Mouse (Mus musculus): ENCODE results near the gene Klra7. TPM values are rescaled to one million over a fixed set of nuclear protein-coding genes. Genes with fewer than 3 reads are reported as not detected.
"Not testable (repeated sequence)": the region's sequence is repeated elsewhere in the genome, so short reads cannot be mapped to it uniquely, and the experiment has no call there.

The Klra7 gene
- not detected in 2 replicates for polyA plus RNA-seq (2015; fragmentation: Nextera tagmentation; extraction: Ambion mirVana)

DNA sequence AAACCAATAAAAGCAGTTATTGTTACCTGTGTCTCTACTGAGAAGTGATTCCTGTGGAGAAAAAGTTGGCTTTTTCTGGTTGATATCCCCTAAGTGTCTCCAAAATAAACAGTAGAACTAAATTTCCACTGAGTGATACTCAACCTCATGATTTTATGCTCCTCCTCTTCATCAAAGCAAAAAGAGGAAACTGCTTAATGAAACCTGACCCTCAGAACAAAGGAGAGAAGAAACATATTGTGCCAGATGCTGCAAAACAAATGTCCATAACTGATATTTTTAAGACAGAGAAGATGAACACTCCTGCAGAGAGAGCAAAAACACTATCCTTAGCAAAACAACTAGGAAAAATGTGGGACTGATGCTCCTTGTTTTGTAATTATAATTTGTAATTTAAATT is at the start of gene Klra7:
Gene Klra7 (minus strand): TSS at position 101 of the 400 bp plus-strand sequence.
- no peak within 1 kb of the TSS for H3K9ac ChIP-seq
- no peak within 1 kb of the TSS for H3K27ac ChIP-seq
- H3K27me3 ChIP-seq, result no peaks in the 10 kb centered on the region
- ATAC-seq (replicated peaks; ENCODE audit: low FRiP score), result no peak
- H3K36me3 ChIP-seq, result no peaks in the 10 kb centered on the region
- H3K9me3 ChIP-seq (replicated peaks), result no peaks in the 10 kb centered on the region
- no peak within 1 kb of the TSS for H3K4me3 ChIP-seq (replicated peaks)
- H3K4me2 ChIP-seq, result no peak within 1 kb of the TSS
- no peaks in the 10 kb centered on the region for H3K4me1 ChIP-seq

DNA sequence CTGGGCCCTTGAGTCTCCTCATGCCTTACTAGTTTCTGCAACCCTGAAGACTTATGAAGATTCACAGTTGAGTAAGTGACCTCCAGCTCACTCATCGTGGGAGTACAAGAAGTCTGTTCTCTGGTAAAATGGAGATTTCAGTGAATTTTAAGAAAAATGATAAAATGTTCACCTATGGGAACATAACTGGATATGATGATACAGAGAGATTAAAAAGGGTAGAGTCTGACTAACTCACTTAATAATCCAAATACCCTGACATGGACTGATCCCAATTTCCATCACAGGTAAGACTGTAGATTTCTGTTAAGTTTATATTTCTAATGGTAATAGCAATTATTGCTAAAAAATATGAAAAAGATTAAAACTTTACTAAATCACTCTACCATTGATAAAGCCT is 48.7 kb upstream of the Klra7 start, which contains the start of gene Klra10:
Gene Klra10 (minus strand): TSS at position 101 of the 400 bp plus-strand sequence.
- not testable (repeated sequence) for H3K4me2 ChIP-seq; H3K4me3 ChIP-seq (replicated peaks); H3K27ac ChIP-seq; H3K9me3 ChIP-seq (replicated peaks); H3K4me1 ChIP-seq; H3K9ac ChIP-seq; ATAC-seq (replicated peaks; ENCODE audit: low FRiP score); H3K27me3 ChIP-seq; H3K36me3 ChIP-seq
- 73% methylated on average over 1 of the region's 1 CpGs for WGBS

DNA sequence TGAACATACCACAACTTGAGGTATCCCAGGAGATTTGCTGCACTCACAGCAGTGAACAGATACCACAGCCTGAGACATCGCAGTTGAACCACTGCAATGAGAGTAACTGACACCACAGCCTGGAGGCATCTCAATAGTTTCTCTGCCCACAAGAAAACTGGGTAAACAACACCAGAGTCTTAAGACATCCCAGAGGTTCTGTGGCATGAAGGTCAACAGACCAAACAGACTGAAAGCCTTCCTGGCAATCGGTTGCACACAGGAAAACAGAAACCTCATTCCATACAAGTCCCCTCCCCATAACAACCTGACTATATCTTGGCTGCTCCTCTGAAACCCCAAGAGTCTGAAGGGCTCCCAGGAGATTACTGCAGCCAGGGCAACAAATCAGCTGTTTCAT is 22.2 kb upstream of the Klra7 start:
- H3K27me3 ChIP-seq, result no peaks in the 10 kb centered on the region
- no peak overlapping the region for H3K27ac ChIP-seq
- H3K9me3 ChIP-seq (replicated peaks), result 0 out of 2 replicates have a peak, but pooled peaks cover 4% of the 10 kb centered on the region
- H3K4me2 ChIP-seq, result no peak overlapping the region
- H3K36me3 ChIP-seq, result no peaks in the 10 kb centered on the region
- ATAC-seq (replicated peaks; ENCODE audit: low FRiP score), result no peak
- H3K9ac ChIP-seq, result no peak overlapping the region
- no peak overlapping the region for H3K4me3 ChIP-seq (replicated peaks)
- 91% methylated on average over 2 of the region's 2 CpGs for WGBS
- no peaks in the 10 kb centered on the region for H3K4me1 ChIP-seq

DNA sequence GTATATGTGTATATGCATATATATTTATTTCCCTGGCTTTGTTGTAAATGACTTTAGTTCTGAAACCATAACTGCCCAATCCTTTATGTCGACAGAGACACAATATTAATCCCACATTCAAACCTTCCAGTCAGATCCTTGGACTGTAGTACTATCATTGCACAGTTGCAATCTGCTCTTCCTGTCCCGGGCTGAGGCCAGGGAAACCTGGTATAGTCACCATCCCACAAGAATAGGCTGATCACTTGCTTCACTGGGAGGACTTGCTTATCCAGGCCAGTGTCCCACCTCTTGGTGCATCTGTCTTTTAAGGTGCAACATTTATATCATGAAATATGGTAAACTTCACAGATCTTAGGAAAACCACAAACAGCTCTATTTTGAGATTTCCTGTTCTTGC is 4.4 kb upstream of the Klra7 start:
- Histone ChIP-seq H3K36me3 (no peaks in the 10 kb centered on the region), H3K4me3 (replicated peaks) (no peak overlapping the region), H3K9ac (no peak overlapping the region), H3K27ac (no peak overlapping the region), H3K4me1 (no peaks in the 10 kb centered on the region), H3K9me3 (replicated peaks) (no peaks in the 10 kb centered on the region; the same call in 1 of the 2 replicates), H3K27me3 (no peaks in the 10 kb centered on the region), H3K4me2 (no peak overlapping the region)
- ATAC-seq (replicated peaks; ENCODE audit: low FRiP score), result no peak
- 68% methylated on average over 2 of the region's 2 CpGs for WGBS

DNA sequence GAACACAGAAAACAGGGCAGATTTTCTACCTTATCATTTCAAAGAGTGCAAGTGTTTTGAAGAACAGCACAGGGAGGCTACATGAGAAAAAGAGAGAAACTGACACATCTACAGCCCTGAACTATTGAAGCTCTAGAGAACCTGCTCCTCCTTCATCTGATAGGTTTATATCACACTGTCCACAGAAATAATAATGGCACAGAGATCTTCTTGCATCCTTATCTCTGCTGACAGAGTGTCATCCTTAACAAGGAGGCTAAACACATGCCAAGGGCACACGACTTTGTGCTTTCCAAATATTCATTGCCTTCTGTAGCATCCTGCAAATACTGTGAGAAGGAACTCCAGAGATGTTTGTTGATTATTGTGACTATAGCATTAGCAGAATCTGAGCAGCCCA is 3.5 kb upstream of the Klra7 start:
- no peaks in the 10 kb centered on the region for H3K36me3 ChIP-seq
- no peak overlapping the region for H3K27ac ChIP-seq
- ATAC-seq (replicated peaks; ENCODE audit: low FRiP score), result no peak
- no peaks in the 10 kb centered on the region; the same call in 1 of the 2 replicates for H3K9me3 ChIP-seq (replicated peaks)
- no peaks in the 10 kb centered on the region for H3K27me3 ChIP-seq
- H3K4me1 ChIP-seq, result no peaks in the 10 kb centered on the region
- H3K4me3 ChIP-seq (replicated peaks), result no peak overlapping the region
- no peak overlapping the region for H3K4me2 ChIP-seq
- 41% methylated on average over 1 of the region's 1 CpGs for WGBS
- H3K9ac ChIP-seq, result no peak overlapping the region

DNA sequence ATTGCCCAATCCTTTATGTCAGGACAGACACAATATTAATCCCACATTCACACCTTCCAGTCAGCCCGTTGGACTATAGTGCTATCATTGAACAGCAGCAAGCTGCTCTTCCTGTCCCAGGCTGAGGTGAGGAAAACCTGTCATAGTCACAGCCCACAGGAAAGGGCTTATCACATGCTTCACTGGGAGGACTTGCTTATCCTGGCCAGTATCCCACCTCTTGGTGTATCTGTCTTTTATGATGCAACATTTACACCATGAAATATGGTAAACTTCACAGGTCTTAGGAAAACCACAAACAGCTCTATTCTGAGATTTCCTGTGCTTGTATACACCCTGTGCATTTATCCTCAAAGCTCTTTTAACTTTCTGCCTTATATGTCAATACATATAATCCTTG is 35.7 kb downstream of the Klra7 start:
- WGBS, result 82% methylated on average over 1 of the region's 1 CpGs
- H3K9ac ChIP-seq; H3K4me3 ChIP-seq (replicated peaks); H3K4me2 ChIP-seq; H3K9me3 ChIP-seq (replicated peaks); ATAC-seq (replicated peaks; ENCODE audit: low FRiP score); H3K27me3 ChIP-seq; H3K4me1 ChIP-seq; H3K36me3 ChIP-seq; H3K27ac ChIP-seq: not testable (repeated sequence)

DNA sequence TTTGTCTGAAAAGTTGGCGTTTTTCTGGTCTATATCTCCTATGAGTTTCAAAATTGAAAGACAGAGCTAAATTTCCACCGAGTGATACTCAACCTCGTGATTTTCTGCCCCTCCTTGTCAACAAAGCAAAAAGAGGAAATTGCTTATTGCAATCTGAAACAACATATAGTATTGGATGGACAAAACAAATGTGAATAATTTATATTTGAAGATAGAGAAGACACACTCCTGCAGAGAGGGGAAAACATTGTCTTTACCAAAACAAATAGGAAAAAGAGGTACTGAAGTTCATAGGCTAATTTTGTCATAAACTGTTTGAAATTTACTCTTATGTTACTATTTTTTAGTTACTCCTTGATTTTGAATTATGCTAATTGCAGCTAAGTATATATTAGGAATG is 40.1 kb downstream of the Klra7 start, which contains the start of gene Klra9:
Gene Klra9 (minus strand): TSS at position 101 of the 400 bp plus-strand sequence.
- not testable (repeated sequence) for H3K9ac ChIP-seq; H3K27ac ChIP-seq; ATAC-seq (replicated peaks; ENCODE audit: low FRiP score); H3K36me3 ChIP-seq; H3K4me3 ChIP-seq (replicated peaks); H3K9me3 ChIP-seq (replicated peaks); H3K27me3 ChIP-seq; H3K4me2 ChIP-seq; H3K4me1 ChIP-seq
- 57% methylated on average over 3 of the region's 3 CpGs for WGBS

Other genes with a start within 250 kb of the Klra7 start
- gene Klra6, start 206.4 kb downstream of the Klra7 start, polyA plus RNA-seq (2015; fragmentation: Nextera tagmentation; extraction: Ambion mirVana), result not detected in 2 replicates
- gene Klra4, start 166.1 kb downstream of the Klra7 start, polyA plus RNA-seq (2015; fragmentation: Nextera tagmentation; extraction: Ambion mirVana), result not detected in 2 replicates
- not detected in 2 replicates for gene Klra8, start 103.4 kb downstream of the Klra7 start, polyA plus RNA-seq (2015; fragmentation: Nextera tagmentation; extraction: Ambion mirVana)
- gene Klra9, start 40.2 kb downstream of the Klra7 start, polyA plus RNA-seq (2015; fragmentation: Nextera tagmentation; extraction: Ambion mirVana), result not detected in 2 replicates
- not detected in 2 replicates for gene Klra10, start 48.6 kb upstream of the Klra7 start, polyA plus RNA-seq (2015; fragmentation: Nextera tagmentation; extraction: Ambion mirVana)
- not detected in 2 replicates for gene Klra3, start 104.3 kb upstream of the Klra7 start, polyA plus RNA-seq (2015; fragmentation: Nextera tagmentation; extraction: Ambion mirVana)
- gene Klra1, start 153.6 kb upstream of the Klra7 start, polyA plus RNA-seq (2015; fragmentation: Nextera tagmentation; extraction: Ambion mirVana), result not detected in 2 replicates

Data from kidney, embryonic 15.5 days (tissue).